Mouse (Mus musculus): ENCODE data around the gene Cenpx. TPM values are rescaled to one million over a fixed set of nuclear protein-coding genes. Genes with fewer than 3 reads are reported as not detected.
"Not testable (repeated sequence)": the region's sequence is repeated elsewhere in the genome, so short reads cannot be mapped to it uniquely, and the experiment has no call there.

Gene Cenpx
- polyA plus RNA-seq, 1 experiment from 2014 or later = 118 TPM

GRCm38 (mm10) chr11:120676951-120677350 lies 36.6 kb downstream of the Cenpx start:
- ATAC-seq (replicated peaks; ENCODE audit: insufficient number of reproducible peaks, low FRiP score, low TSS enrichment, low read depth) = no peak
- no peaks in the 10 kb centered on the region for H3K36me3 ChIP-seq (replicated peaks; ENCODE audit: control insufficient read depth, insufficient read depth, low read depth, low read length)

DNA sequence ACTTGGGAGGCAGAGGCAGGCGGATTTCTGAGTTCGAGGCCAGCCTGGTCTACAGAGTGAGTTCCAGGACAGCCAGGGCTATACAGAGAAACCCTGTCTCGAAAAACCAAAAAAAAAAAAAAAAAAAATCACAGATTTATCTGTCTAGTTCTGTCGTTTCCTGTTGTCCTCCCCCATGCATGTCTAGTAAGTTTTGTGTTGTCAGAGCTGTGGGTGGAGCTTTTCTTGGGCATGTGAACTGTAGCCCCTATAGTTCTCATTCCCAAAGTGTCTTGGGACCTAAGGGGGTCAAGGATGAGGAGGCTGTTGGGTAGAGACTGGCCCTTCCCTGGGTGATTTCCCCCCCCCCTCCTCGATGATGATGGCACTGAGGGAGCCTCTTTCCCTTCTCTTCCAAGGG lies 37.7 kb downstream of the Cenpx start:
- not testable (repeated sequence) for H3K4me3 ChIP-seq (ENCODE audit: low read depth, low read length); H3K4me1 ChIP-seq (ENCODE audit: control insufficient read depth, insufficient read depth, low read length); ATAC-seq (replicated peaks; ENCODE audit: insufficient number of reproducible peaks, low FRiP score, low TSS enrichment, low read depth); H3K27me3 ChIP-seq (ENCODE audit: control insufficient read depth, insufficient read depth, low read length); H3K9ac ChIP-seq (replicated peaks; ENCODE audit: low read length); H3K27ac ChIP-seq (replicated peaks; ENCODE audit: low read depth, low read length); DNase-seq (ENCODE audit: low spot score); H3K9me3 ChIP-seq (replicated peaks; ENCODE audit: control insufficient read depth, low read length); H3K36me3 ChIP-seq (replicated peaks; ENCODE audit: control insufficient read depth, insufficient read depth, low read depth, low read length); H3K4me2 ChIP-seq (ENCODE audit: low read depth, low read length)
- 96% methylated on average over 4 of the region's 5 CpGs for WGBS

More at GRCm38 (mm10) chr11:120676951-120677350, 36.6 kb downstream of the Cenpx start:
- Histone ChIP-seq H3K27me3 (ENCODE audit: control insufficient read depth, insufficient read depth, low read length) (no peaks in the 10 kb centered on the region), H3K27ac (replicated peaks; ENCODE audit: low read depth, low read length) (no peak overlapping the region), H3K9ac (replicated peaks; ENCODE audit: low read length) (no peak overlapping the region), H3K9me3 (replicated peaks; ENCODE audit: control insufficient read depth, low read length) (no peaks in the 10 kb centered on the region), H3K4me1 (ENCODE audit: control insufficient read depth, insufficient read depth, low read length) (no peaks in the 10 kb centered on the region), H3K4me3 (ENCODE audit: low read depth, low read length) (no peak overlapping the region), H3K4me2 (ENCODE audit: low read depth, low read length) (no peak overlapping the region)
- 93% methylated on average over 4 of the region's 4 CpGs for WGBS
- DNase-seq (ENCODE audit: low spot score) = no peak

DNA sequence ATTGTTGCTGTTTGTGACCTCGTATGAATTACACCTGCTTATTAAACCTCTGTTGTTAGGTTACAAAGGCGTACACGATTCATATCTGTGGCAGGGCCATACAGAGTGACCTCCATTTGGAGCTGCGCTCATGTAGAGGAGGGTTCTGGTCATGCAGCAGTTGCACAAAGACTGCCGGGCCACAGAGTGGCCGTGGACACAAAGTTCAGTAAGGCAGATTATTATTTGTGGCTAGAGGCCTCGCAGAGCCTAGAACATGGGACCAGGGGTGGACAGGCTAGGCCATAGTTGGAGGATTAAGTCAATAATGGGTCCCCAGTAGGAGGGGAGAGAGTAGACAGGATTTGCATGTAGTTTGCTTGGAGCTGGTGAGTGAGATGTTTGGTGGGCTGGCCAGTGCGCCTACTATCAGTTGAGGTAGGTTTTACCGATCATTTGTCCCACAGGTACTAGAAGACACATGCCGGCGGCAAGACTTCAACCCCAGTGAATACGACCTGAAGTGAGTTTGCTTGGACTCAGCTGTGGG lies 39.9 kb downstream of the Cenpx start:
- Histone ChIP-seq H3K4me1 (ENCODE audit: control insufficient read depth, insufficient read depth, low read length) (no peaks in the 10 kb centered on the region), H3K4me2 (ENCODE audit: low read depth, low read length) (peak overlapping the region; percentile 86), H3K27me3 (ENCODE audit: control insufficient read depth, insufficient read depth, low read length) (no peaks in the 10 kb centered on the region), H3K9me3 (replicated peaks; ENCODE audit: control insufficient read depth, low read length) (no peaks in the 10 kb centered on the region), H3K36me3 (replicated peaks; ENCODE audit: control insufficient read depth, insufficient read depth, low read depth, low read length) (no peaks in the 10 kb centered on the region), H3K27ac (replicated peaks; ENCODE audit: low read depth, low read length) (peak overlapping the region; percentile 72), H3K4me3 (ENCODE audit: low read depth, low read length) (peak overlapping the region; percentile 63), H3K9ac (replicated peaks; ENCODE audit: low read length) (peak overlapping the region; percentile 70)
- DNase-seq (ENCODE audit: low spot score) (no peak), ATAC-seq (replicated peaks; ENCODE audit: insufficient number of reproducible peaks, low FRiP score, low TSS enrichment, low read depth) (peak; percentile 40)
- WGBS = 43% methylated on average over 12 of the region's 12 CpGs

- H3K9ac ChIP-seq (replicated peaks; ENCODE audit: low read length) = peak within 1 kb of the TSS; percentile 70
- WGBS = 1% methylated on average over 78 of the region's 83 CpGs
- H3K27me3 ChIP-seq (ENCODE audit: control insufficient read depth, insufficient read depth, low read length) = no peaks in the 10 kb centered on the region
- ATAC-seq (replicated peaks; ENCODE audit: insufficient number of reproducible peaks, low FRiP score, low TSS enrichment, low read depth) (peak; percentile 93), DNase-seq (ENCODE audit: low spot score) (peak; percentile 96)
- peak within 1 kb of the TSS; percentile 63 for H3K4me3 ChIP-seq (ENCODE audit: low read depth, low read length)
- H3K36me3 ChIP-seq (replicated peaks; ENCODE audit: control insufficient read depth, insufficient read depth, low read depth, low read length) = no peaks in the 10 kb centered on the region
- peak within 1 kb of the TSS; percentile 72 for H3K27ac ChIP-seq (replicated peaks; ENCODE audit: low read depth, low read length)
- no peaks in the 10 kb centered on the region for H3K9me3 ChIP-seq (replicated peaks; ENCODE audit: control insufficient read depth, low read length)
- peak within 1 kb of the TSS; percentile 86 for H3K4me2 ChIP-seq (ENCODE audit: low read depth, low read length)
- H3K4me1 ChIP-seq (ENCODE audit: control insufficient read depth, insufficient read depth, low read length) = no peaks in the 10 kb centered on the region
Observed at GRCm38 (mm10) chr11:120672687-120673593, 40.6 kb downstream of the Cenpx start, which contains the start of gene Aspscr1. Gene Aspscr1 (plus strand): TSS chr11:120672973.

DNA sequence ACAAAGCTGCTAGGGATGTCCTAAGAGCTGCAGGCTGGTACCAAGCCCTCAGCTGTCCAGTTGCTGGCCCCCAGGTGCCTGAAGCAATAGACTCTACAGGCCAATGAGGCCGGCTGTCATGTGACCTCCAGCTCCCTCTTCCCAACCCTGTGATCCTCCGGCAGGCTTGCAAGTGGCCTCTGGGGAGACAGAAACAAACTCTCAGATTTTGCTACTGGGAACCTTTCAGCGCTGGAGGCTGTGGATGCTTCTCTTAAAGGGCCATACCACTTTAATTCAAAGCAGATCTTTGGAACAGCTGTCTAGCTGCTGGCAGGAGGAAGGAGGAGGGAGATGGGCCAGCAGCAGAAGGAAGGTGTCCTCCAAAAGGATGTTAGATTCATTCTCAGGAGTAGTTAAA lies 46.9 kb downstream of the Cenpx start:
- no peaks in the 10 kb centered on the region for H3K36me3 ChIP-seq (replicated peaks; ENCODE audit: control insufficient read depth, insufficient read depth, low read depth, low read length)
- no peak overlapping the region for H3K4me2 ChIP-seq (ENCODE audit: low read depth, low read length)
- no peaks in the 10 kb centered on the region for H3K9me3 ChIP-seq (replicated peaks; ENCODE audit: control insufficient read depth, low read length)
- no peak overlapping the region for H3K27ac ChIP-seq (replicated peaks; ENCODE audit: low read depth, low read length)
- H3K9ac ChIP-seq (replicated peaks; ENCODE audit: low read length) = no peak overlapping the region
- peaks cover 13% of the 10 kb centered on the region for H3K27me3 ChIP-seq (ENCODE audit: control insufficient read depth, insufficient read depth, low read length)
- ATAC-seq (replicated peaks; ENCODE audit: insufficient number of reproducible peaks, low FRiP score, low TSS enrichment, low read depth) (no peak), DNase-seq (ENCODE audit: low spot score) (peak; percentile 62)
- no peaks in the 10 kb centered on the region for H3K4me1 ChIP-seq (ENCODE audit: control insufficient read depth, insufficient read depth, low read length)
- H3K4me3 ChIP-seq (ENCODE audit: low read depth, low read length) = no peak overlapping the region
- 3% methylated on average over 3 of the region's 3 CpGs for WGBS

DNA sequence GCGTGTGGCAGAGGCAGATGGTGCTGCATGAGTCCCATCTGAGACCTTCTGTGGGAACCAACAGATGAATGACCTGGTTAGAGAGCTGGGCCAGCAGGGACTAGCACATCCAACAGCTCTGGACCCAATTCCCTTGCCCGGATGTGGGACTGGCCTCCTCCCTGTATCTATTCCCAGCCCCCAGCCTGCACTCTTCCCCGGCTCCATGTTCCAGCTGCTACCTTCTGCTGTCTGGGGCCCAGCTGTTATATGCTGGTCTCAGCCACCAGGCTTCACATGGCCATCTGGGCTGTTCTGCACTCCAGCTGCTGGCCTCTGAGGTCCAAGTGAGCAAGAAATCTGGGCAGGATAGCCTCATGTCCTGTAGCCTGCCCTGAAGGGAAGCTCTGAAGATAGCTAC lies 48.1 kb downstream of the Cenpx start:
- DNase-seq (ENCODE audit: low spot score) (no peak), ATAC-seq (replicated peaks; ENCODE audit: insufficient number of reproducible peaks, low FRiP score, low TSS enrichment, low read depth) (no peak)
- H3K4me3 ChIP-seq (ENCODE audit: low read depth, low read length) = no peak overlapping the region
- peaks cover 6% of the 10 kb centered on the region for H3K4me1 ChIP-seq (ENCODE audit: control insufficient read depth, insufficient read depth, low read length)
- H3K27me3 ChIP-seq (ENCODE audit: control insufficient read depth, insufficient read depth, low read length) = peaks cover 25% of the 10 kb centered on the region
- WGBS = 78% methylated on average over 3 of the region's 3 CpGs
- no peaks in the 10 kb centered on the region for H3K36me3 ChIP-seq (replicated peaks; ENCODE audit: control insufficient read depth, insufficient read depth, low read depth, low read length)
- H3K9me3 ChIP-seq (replicated peaks; ENCODE audit: control insufficient read depth, low read length) = no peaks in the 10 kb centered on the region
- no peak overlapping the region for H3K27ac ChIP-seq (replicated peaks; ENCODE audit: low read depth, low read length)
- no peak overlapping the region for H3K4me2 ChIP-seq (ENCODE audit: low read depth, low read length)
- no peak overlapping the region for H3K9ac ChIP-seq (replicated peaks; ENCODE audit: low read length)

DNA sequence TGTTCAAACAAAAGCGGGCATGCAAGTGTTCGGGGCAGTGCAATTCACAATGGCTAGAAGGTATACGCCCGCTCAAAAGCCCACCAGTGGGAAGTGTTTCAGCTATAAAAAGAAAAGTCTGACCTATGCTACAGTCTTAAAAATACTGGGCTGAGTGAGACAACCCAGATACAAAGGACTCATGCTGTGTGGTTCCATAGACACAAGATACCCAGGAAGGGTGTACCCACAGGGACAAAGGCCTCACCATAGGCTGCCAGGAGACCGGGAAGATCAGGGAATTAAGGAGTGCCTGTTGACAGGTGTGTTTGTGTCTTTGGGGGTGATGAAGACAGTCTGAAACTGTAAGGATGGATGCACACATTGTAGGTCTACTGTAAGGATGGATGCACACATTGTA lies 49.8 kb downstream of the Cenpx start:
- Histone ChIP-seq H3K4me1 (ENCODE audit: control insufficient read depth, insufficient read depth, low read length) (peaks cover 9% of the 10 kb centered on the region), H3K36me3 (replicated peaks; ENCODE audit: control insufficient read depth, insufficient read depth, low read depth, low read length) (no peaks in the 10 kb centered on the region), H3K9ac (replicated peaks; ENCODE audit: low read length) (no peak overlapping the region), H3K4me2 (ENCODE audit: low read depth, low read length) (no peak overlapping the region), H3K27me3 (ENCODE audit: control insufficient read depth, insufficient read depth, low read length) (peaks cover 42% of the 10 kb centered on the region), H3K27ac (replicated peaks; ENCODE audit: low read depth, low read length) (no peak overlapping the region), H3K4me3 (ENCODE audit: low read depth, low read length) (no peak overlapping the region), H3K9me3 (replicated peaks; ENCODE audit: control insufficient read depth, low read length) (no peaks in the 10 kb centered on the region)
- ATAC-seq (replicated peaks; ENCODE audit: insufficient number of reproducible peaks, low FRiP score, low TSS enrichment, low read depth) (no peak), DNase-seq (ENCODE audit: low spot score) (no peak)
- WGBS = 81% methylated on average over 5 of the region's 5 CpGs

- DNase-seq (ENCODE audit: low spot score) (no peak), ATAC-seq (replicated peaks; ENCODE audit: insufficient number of reproducible peaks, low FRiP score, low TSS enrichment, low read depth) (no peak)
- H3K4me2 ChIP-seq (ENCODE audit: low read depth, low read length) = no peak overlapping the region
- H3K36me3 ChIP-seq (replicated peaks; ENCODE audit: control insufficient read depth, insufficient read depth, low read depth, low read length) = no peaks in the 10 kb centered on the region
- H3K4me3 ChIP-seq (ENCODE audit: low read depth, low read length) = no peak overlapping the region
- H3K27me3 ChIP-seq (ENCODE audit: control insufficient read depth, insufficient read depth, low read length) = peaks cover 48% of the 10 kb centered on the region
- H3K27ac ChIP-seq (replicated peaks; ENCODE audit: low read depth, low read length) = no peak overlapping the region
- 59% methylated on average over 6 of the region's 6 CpGs for WGBS
- H3K9ac ChIP-seq (replicated peaks; ENCODE audit: low read length) = no peak overlapping the region
- H3K9me3 ChIP-seq (replicated peaks; ENCODE audit: control insufficient read depth, low read length) = no peaks in the 10 kb centered on the region
- peaks cover 9% of the 10 kb centered on the region for H3K4me1 ChIP-seq (ENCODE audit: control insufficient read depth, insufficient read depth, low read length)
Observed at GRCm38 (mm10) chr11:120662759-120663158, 50.8 kb downstream of the Cenpx start.

Data from embryonic facial prominence, embryonic 11.5 days (tissue).